Mouse (Mus musculus) gonadal fat pad, adult 2 months (tissue): ENCODE measurements around the gene Hcn2. TPM values are rescaled to one million over a fixed set of nuclear protein-coding genes. Genes with fewer than 3 reads are reported as not detected.
"Not testable (repeated sequence)": the region's sequence is repeated elsewhere in the genome, so short reads cannot be mapped to it uniquely, and the experiment has no call there.

Source experiments
- DNase-seq: peaks from one replicate; pipeline ENCODE4 v3.0.0-alpha.2; 2012; ENCODE audit warnings: low read depth
- polyA plus RNA-seq: library from polyadenylated mRNA; depleted of rRNA; stranded (reverse); fragments of >200 nt; gene quantifications from 2 replicates; pipeline ENCODE4 v1.2.3, GENCODE M21; 2012

The Hcn2 gene
- polyA plus RNA-seq, 1 experiment = 1.8 TPM

- DNase-seq = no peak
Observed at GRCm38 (mm10) chr10:79743650-79744365, 27.4 kb downstream of the Hcn2 start.

GRCm38 (mm10) chr10:79745411-79745810, 29.0 kb downstream of the Hcn2 start:
- no peak for DNase-seq

GRCm38 (mm10) chr10:79745898-79746773, 29.7 kb downstream of the Hcn2 start, which contains the start of gene Polrmt:
Gene Polrmt, minus strand, starts transcription at chr10:79746581.
- DNase-seq = peak; percentile 71

- no peak for DNase-seq
Observed at GRCm38 (mm10) chr10:79746774-79747151, 30.3 kb downstream of the Hcn2 start.

GRCm38 (mm10) chr10:79748496-79748895, 32.1 kb downstream of the Hcn2 start:
- DNase-seq = no peak

GRCm38 (mm10) chr10:79754856-79755516, 38.6 kb downstream of the Hcn2 start, which contains the start of gene Fgf22:
Gene Fgf22, plus strand, starts transcription at chr10:79755076.
- no peak for DNase-seq

GRCm38 (mm10) chr10:79755854-79756253, 39.4 kb downstream of the Hcn2 start:
- no peak for DNase-seq

GRCm38 (mm10) chr10:79756660-79757059, 40.2 kb downstream of the Hcn2 start:
- no peak for DNase-seq

- not testable (repeated sequence) for DNase-seq
Observed at GRCm38 (mm10) chr10:79759675-79760074, 43.2 kb downstream of the Hcn2 start.

GRCm38 (mm10) chr10:79760603-79761143, 44.2 kb downstream of the Hcn2 start:
- no peak for DNase-seq

GRCm38 (mm10) chr10:79762875-79763274, 46.4 kb downstream of the Hcn2 start:
- DNase-seq = no peak

- DNase-seq = peak; percentile 81
Observed at GRCm38 (mm10) chr10:79764234-79764633, 47.8 kb downstream of the Hcn2 start.

- no peak for DNase-seq
Observed at GRCm38 (mm10) chr10:79765228-79765745, 48.9 kb downstream of the Hcn2 start.

- no peak for DNase-seq
Observed at GRCm38 (mm10) chr10:79766001-79766507, 49.6 kb downstream of the Hcn2 start.

GRCm38 (mm10) chr10:79766508-79767325, 50.3 kb downstream of the Hcn2 start, which contains the start of gene Rnf126:
Gene Rnf126, minus strand, starts transcription at chr10:79766952.
- peak; percentile 95 for DNase-seq

GRCm38 (mm10) chr10:79767372-79768244, 51.2 kb downstream of the Hcn2 start:
- no peak for DNase-seq

- DNase-seq = no peak
Observed at GRCm38 (mm10) chr10:79768400-79768799, 52.0 kb downstream of the Hcn2 start.

- no peak for DNase-seq
Observed at GRCm38 (mm10) chr10:79769329-79769728, 52.9 kb downstream of the Hcn2 start.

GRCm38 (mm10) chr10:79772320-79772719, 55.9 kb downstream of the Hcn2 start:
- no peak for DNase-seq
